Mouse (Mus musculus): Measurements from ENCODE around the gene Avil.

Avil gene

GRCm38 (mm10) chr10:126983193-126983725, 17.2 kb upstream of the Avil start:
- DNase-seq: no peak

- DNase-seq: no peak
Observed at GRCm38 (mm10) chr10:126984189-126985004, 16.1 kb upstream of the Avil start.

- DNase-seq: no peak
Observed at GRCm38 (mm10) chr10:126985127-126985526, 15.4 kb upstream of the Avil start.

- no peak for DNase-seq
Observed at GRCm38 (mm10) chr10:126985579-126985978, 14.9 kb upstream of the Avil start.

- DNase-seq: no peak
Observed at GRCm38 (mm10) chr10:126986541-126986961, 14.0 kb upstream of the Avil start.

GRCm38 (mm10) chr10:126987183-126988118, 13.1 kb upstream of the Avil start:
- no peak for DNase-seq

GRCm38 (mm10) chr10:126988513-126989165, 11.9 kb upstream of the Avil start:
- DNase-seq: no peak

- peak; percentile 61 to 65 for DNase-seq
Observed at GRCm38 (mm10) chr10:126990313-126991056, 10.0 kb upstream of the Avil start.

- DNase-seq: no peak
Observed at GRCm38 (mm10) chr10:126991676-126992075, 8.8 kb upstream of the Avil start.

GRCm38 (mm10) chr10:126993621-126994020, 6.9 kb upstream of the Avil start:
- no peak for DNase-seq

- DNase-seq: no peak
Observed at GRCm38 (mm10) chr10:126997340-126998113, 3.0 kb upstream of the Avil start.

- no peak for DNase-seq
Observed at GRCm38 (mm10) chr10:127001297-127001696, 788 bp downstream of the Avil start.

- DNase-seq: no peak
Observed at GRCm38 (mm10) chr10:127002056-127002455, 1.5 kb downstream of the Avil start.

GRCm38 (mm10) chr10:127002765-127003164, 2.3 kb downstream of the Avil start:
- no peak for DNase-seq

- no peak for DNase-seq
Observed at GRCm38 (mm10) chr10:127003334-127003733, 2.8 kb downstream of the Avil start.

GRCm38 (mm10) chr10:127003806-127004205, 3.3 kb downstream of the Avil start:
- no peak for DNase-seq

GRCm38 (mm10) chr10:127016488-127016887, 16.0 kb downstream of the Avil start:
- no peak for DNase-seq

GRCm38 (mm10) chr10:127017071-127017470, 16.6 kb downstream of the Avil start:
- no peak for DNase-seq

- no peak for DNase-seq
Observed at GRCm38 (mm10) chr10:127018422-127018821, 17.9 kb downstream of the Avil start.

GRCm38 (mm10) chr10:127030336-127031296, 30.1 kb downstream of the Avil start, which contains the start of gene Tsfm:
Tsfm (minus strand) TSS chr10:127030840.
- DNase-seq: peak; percentile 79 to 82

All from thymus, adult 18-20 months (tissue).